Mouse (Mus musculus) liver, embryonic 14.5 days (tissue): ENCODE measurements at regions not wholly inside any gene's neighbourhood (a gene's known extent, or its start where the extent isn't known, plus 50 kb on each side); places are given as distances from the start of the nearest gene placed in this dataset.
A peak's percentile ranks its signal among the peaks of the same experiment; 100 is the strongest.

Source experiments
- ATAC-seq: fragments of 200-750 bp; cut with Nextera tagmentation; 2 replicates; pipeline ENCODE4 v1.8.0; 2017; ENCODE audit warnings: moderate number of reproducible peaks, mild to moderate bottlenecking, moderate library complexity; ENCODE audit not compliant: insufficient read depth
- DNase-seq, 3 experiments: peaks; one replicate each; pipeline ENCODE4 v3.0.0-alpha.2; 2012 to 2013; ENCODE audit warnings: low read depth in 3 of 3, low spot score in 3 of 3
- H3K27ac ChIP-seq: fragments of 300-500 bp; sonication (generic); 2 replicates; pipeline ENCODE4 v1.5.1; 2014; ENCODE audit warnings: moderate library complexity, mild to moderate bottlenecking, control low read depth, inconsistent platforms
- H3K27me3 ChIP-seq: fragments of 300-500 bp; sonication (generic); 2 replicates; pipeline ENCODE4 v1.6.1; 2014; ENCODE audit warnings: mild to moderate bottlenecking, low read length, moderate library complexity; ENCODE audit not compliant: control insufficient read depth, insufficient read depth
- H3K36me3 ChIP-seq: fragments of 300-500 bp; sonication (generic); replicated peaks from 2 replicates; pipeline ENCODE4 v1.6.1; 2014; ENCODE audit warnings: low read depth; ENCODE audit not compliant: control insufficient read depth, insufficient read depth
- H3K4me1 ChIP-seq, 2 experiments: fragments of 200-500 bp in 1 of 2; fragments of 300-500 bp in 1 of 2; sonication (generic) in 1 of 2; replicated peaks; 2 replicates each; pipeline ENCODE4 v1.6.1; 2012 to 2014; ENCODE audit warnings: antibody characterized with exemption in 1 of 2, inconsistent platforms in 1 of 2, low read length in 1 of 2; ENCODE audit not compliant: control insufficient read depth in 2 of 2, insufficient read depth in 2 of 2
- H3K4me2 ChIP-seq: fragments of 300-500 bp; sonication (generic); 2 replicates; pipeline ENCODE4 v1.6.1; 2014; ENCODE audit warnings: low read depth, mild to moderate bottlenecking, control low read depth, moderate library complexity
- H3K4me3 ChIP-seq, 2 experiments: fragments of 200-500 bp in 1 of 2; fragments of 300-500 bp in 1 of 2; sonication (generic) in 1 of 2; 2 replicates each; pipeline ENCODE4 v1.5.1; 2012 to 2014; ENCODE audit warnings: low read depth in 2 of 2, low read length in 2 of 2, mild to moderate bottlenecking in 2 of 2, control low read depth in 1 of 2, inconsistent platforms in 1 of 2, moderate library complexity in 1 of 2; ENCODE audit not compliant: insufficient read depth in 1 of 2
- H3K9ac ChIP-seq: fragments of 300-500 bp; sonication (generic); replicated peaks from 2 replicates; pipeline ENCODE4 v1.6.1; 2014; ENCODE audit warnings: mild to moderate bottlenecking, control low read depth, moderate library complexity
- H3K9me3 ChIP-seq: fragments of 300-500 bp; sonication (generic); 2 replicates; pipeline ENCODE4 v1.6.1; 2016; ENCODE audit warnings: low read length, mixed read lengths; ENCODE audit not compliant: control insufficient read depth
- CTCF ChIP-seq: IDR thresholded peaks from 2 replicates; pipeline ENCODE4 v1.5.1; 2016; ENCODE audit warnings: antibody characterized with exemption, low read depth, control low read depth
- EP300 ChIP-seq: IDR thresholded peaks from 2 replicates; pipeline ENCODE4 v1.6.1; 2016; ENCODE audit warnings: antibody characterized with exemption, low read depth
- WGBS: fragments of 180-500 bp; shearing (Covaris S2); extraction: QIAGEN DNeasy Blood & Tissue Kit; methylation state at CpG from one replicate; pipeline ENCODE4 v1.1.7; 2014; ENCODE audit not compliant: insufficient replicate concordance; 5-methylcytosine and 5-hydroxymethylcytosine counted together

DNA sequence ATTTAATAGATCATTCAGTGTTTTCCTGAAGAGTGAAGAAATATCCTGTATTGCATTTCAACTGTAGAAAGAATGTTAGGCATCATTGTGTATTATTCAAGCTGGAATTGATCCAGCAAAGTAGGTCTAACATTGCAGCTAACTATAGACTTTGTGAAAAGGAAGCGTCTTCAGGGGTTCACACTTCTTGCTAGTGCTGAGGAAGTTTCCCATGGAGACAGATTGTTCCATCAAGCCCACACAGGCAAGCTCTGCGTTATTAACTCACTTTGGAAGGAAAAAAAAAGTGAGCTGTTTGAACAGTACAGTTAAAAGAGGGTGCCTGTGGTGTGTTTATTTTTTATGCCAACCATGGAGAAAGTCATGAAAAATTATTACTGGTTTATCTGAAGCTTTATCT is 206.1 kb downstream of the Rergl start:
- WGBS = 53% methylated on average over 2 of the region's 2 CpGs
- Histone ChIP-seq H3K36me3 (no peaks in the 10 kb centered on the region), H3K27ac (no peak overlapping the region), H3K27me3 (no peaks in the 10 kb centered on the region), H3K9me3 (no peaks in the 10 kb centered on the region), H3K4me3 (no peak overlapping the region), H3K4me1 (no peaks in the 10 kb centered on the region), H3K4me2 (no peak overlapping the region), H3K9ac (no peak overlapping the region)
- TF ChIP-seq CTCF (no peak), EP300 (no peak)
- DNase-seq (no peak), ATAC-seq (no peak)

DNA sequence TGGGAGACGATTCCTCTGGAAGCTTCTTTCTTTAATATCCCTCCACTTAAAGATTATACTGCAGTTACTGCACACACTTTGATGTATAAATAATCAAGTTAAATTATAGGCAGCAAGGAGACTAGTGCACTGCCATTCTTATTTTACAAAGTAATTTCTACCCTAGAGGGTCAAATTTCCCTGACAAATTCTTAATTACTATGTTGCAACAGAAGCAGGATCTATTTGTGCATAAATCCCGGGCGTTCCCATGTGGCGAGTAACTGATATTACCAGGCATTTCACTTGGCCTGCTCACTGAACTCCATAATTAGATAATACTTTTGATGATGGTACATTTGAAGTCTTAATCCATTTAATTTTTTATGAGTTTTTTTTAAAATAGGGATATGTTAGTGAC is 222.7 kb downstream of the Rergl start:
- no peaks in the 10 kb centered on the region for H3K36me3 ChIP-seq
- TF ChIP-seq EP300 (no peak), CTCF (no peak)
- no peaks in the 10 kb centered on the region for H3K27me3 ChIP-seq
- H3K9ac ChIP-seq = no peak overlapping the region
- DNase-seq = no peak
- H3K4me2 ChIP-seq = no peak overlapping the region
- H3K4me1 ChIP-seq = no peaks in the 10 kb centered on the region
- H3K9me3 ChIP-seq = no peaks in the 10 kb centered on the region
- no peak for ATAC-seq
- no peak overlapping the region for H3K4me3 ChIP-seq
- 89% methylated on average over 4 of the region's 4 CpGs for WGBS
- H3K27ac ChIP-seq = no peak overlapping the region

DNA sequence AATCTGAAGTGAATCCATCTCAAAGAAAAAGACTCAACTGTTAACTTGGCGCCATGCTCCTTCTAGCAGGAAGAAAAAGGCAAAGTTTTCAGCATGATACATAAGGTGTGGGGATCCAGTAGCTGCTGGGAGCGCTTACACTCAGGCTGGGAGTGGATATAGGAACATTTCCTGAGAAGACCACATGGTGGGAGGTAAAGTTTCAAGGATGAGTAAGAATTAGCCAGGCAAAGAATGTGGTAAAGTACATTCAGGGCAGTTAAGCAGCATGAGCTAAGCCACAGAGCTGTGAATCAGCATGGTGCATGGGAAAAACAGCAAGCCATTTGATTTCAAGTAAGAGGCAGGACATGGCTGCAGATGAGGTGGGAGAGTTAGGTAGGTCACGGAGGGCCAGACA is 226.3 kb downstream of the Rergl start:
- Histone ChIP-seq H3K9me3 (no peaks in the 10 kb centered on the region), H3K9ac (no peak overlapping the region), H3K4me2 (no peak overlapping the region), H3K27me3 (no peaks in the 10 kb centered on the region), H3K27ac (no peak overlapping the region), H3K4me1 (no peaks in the 10 kb centered on the region), H3K4me3 (no peak overlapping the region), H3K36me3 (no peaks in the 10 kb centered on the region)
- WGBS = 48% methylated on average over 3 of the region's 3 CpGs
- ATAC-seq (no peak), DNase-seq (no peak)
- TF ChIP-seq CTCF (no peak), EP300 (no peak)

DNA sequence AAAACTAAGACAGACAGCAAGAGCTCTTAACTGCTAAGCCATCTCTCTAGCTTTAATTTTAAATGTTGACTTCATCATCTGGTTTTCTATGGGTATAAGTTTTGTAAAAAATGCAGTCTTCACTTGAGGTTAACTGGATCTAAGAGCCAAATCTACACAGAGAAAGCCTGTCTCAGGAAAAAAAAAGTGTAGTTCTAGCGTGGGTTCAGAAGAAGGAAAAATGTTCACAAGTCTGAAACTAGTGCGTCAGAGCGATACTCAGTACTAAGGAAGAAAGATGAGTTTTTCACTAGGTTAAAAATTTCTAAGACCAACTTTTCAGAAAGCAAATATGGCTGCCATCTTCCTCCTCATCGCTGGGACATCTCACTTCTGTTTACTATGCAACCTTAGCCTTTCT is 248.1 kb downstream of the Rergl start:
- H3K27ac ChIP-seq = no peak overlapping the region
- H3K4me2 ChIP-seq = no peak overlapping the region
- no peaks in the 10 kb centered on the region for H3K9me3 ChIP-seq
- WGBS = 70% methylated on average over 4 of the region's 4 CpGs
- no peaks in the 10 kb centered on the region for H3K27me3 ChIP-seq
- H3K9ac ChIP-seq = no peak overlapping the region
- no peak for ATAC-seq
- no peak for TF ChIP-seq CTCF
- no peak for DNase-seq
- no peak overlapping the region for H3K4me3 ChIP-seq
- no peaks in the 10 kb centered on the region for H3K36me3 ChIP-seq
- no peaks in the 10 kb centered on the region for H3K4me1 ChIP-seq

DNA sequence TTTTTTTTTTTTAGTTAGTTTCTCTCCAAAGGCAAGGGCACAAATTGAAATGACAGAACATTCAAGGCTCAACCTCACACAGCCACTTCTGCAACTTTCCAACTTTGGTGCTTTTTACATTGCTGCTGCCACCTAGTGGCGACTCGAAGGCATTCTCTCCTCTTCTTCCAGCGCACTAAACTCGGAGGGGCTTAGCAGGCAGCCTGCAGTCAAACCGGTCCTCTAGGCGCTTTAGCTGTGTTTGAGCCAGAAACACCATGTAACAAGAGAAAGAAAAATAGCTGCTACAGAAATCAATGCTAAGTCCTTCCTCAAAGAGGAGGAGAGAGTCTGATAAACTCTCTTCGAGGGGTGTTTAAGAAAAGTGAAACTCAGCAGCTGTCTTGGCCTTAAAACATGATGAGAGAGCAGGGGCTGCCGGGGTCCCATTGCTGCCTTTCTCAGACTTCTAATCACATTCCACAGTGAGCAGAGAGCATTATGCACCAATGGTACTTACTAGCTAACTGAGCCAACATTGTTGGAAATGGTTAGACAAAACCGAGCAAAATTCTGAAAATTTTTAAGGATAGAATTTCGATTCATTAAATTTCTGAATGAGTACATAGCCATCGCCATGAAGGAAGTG is 252.7 kb downstream of the Rergl start:
- Histone ChIP-seq H3K9ac (no peak overlapping the region), H3K4me2 (no peak overlapping the region), H3K27me3 (no peaks in the 10 kb centered on the region), H3K27ac (no peak overlapping the region), H3K36me3 (no peaks in the 10 kb centered on the region), H3K4me1 (no peaks in the 10 kb centered on the region), H3K9me3 (no peaks in the 10 kb centered on the region), H3K4me3 (no peak overlapping the region)
- ATAC-seq = no peak
- no peak for DNase-seq
- peak; percentile 71 for TF ChIP-seq CTCF
- TF ChIP-seq EP300 = no peak
- WGBS = 30% methylated on average over 11 of the region's 11 CpGs
